Mouse (Mus musculus): ENCODE results near the gene Arpc2. TPM values are rescaled to one million over a fixed set of nuclear protein-coding genes. Genes with fewer than 3 reads are reported as not detected.

Arpc2 gene
- total and polyA plus RNA-seq, 3 experiments = 234 to 522 (median 455) TPM

- H3K27ac ChIP-seq (ENCODE audit: insufficient read depth, low read depth) = no peak overlapping the region
Measured at GRCm38 (mm10) chr1:74275015-74275414, 39.1 kb downstream of the Arpc2 start.

GRCm38 (mm10) chr1:74277041-74277440 lies 41.2 kb downstream of the Arpc2 start:
- no peaks in the 10 kb centered on the region for H3K27me3 ChIP-seq (replicated peaks)
- H3K36me3 ChIP-seq (replicated peaks in 1 of 2; ENCODE audit: control insufficient read depth in 1 of 2, insufficient read depth in 1 of 2, low read length in 1 of 2) = peaks cover 31 to 38% of the 10 kb centered on the region in 2 experiments
- no peak overlapping the region for H3K27ac ChIP-seq (ENCODE audit: insufficient read depth, low read depth)
- H3K4me3 ChIP-seq (replicated peaks in 1 of 3; ENCODE audit: low read depth in 2 of 3, low read length in 2 of 3, poor library complexity in 1 of 3) = no peak overlapping the region
- H3K4me2 ChIP-seq (ENCODE audit: insufficient read depth, low read depth, poor library complexity, severe bottlenecking) = no peak overlapping the region
- TF ChIP-seq TCF12 (IDR thresholded peaks at IDR 0.05; ENCODE audit: low read depth, low read length) = no peak
- TF ChIP-seq USF2 (conservative IDR thresholded peaks at IDR 0.05; ENCODE audit: low read depth, low read length) = no peak
- no peak for TF ChIP-seq PAX5 (IDR thresholded peaks at IDR 0.05; ENCODE audit: low read length)
- TF ChIP-seq ZNF384 (IDR thresholded peaks at IDR 0.05; ENCODE audit: low read depth, low read length) = no peak
- TF ChIP-seq NRF1 (IDR thresholded peaks at IDR 0.05; ENCODE audit: low read depth, low read length) = no peak
- no peak for TF ChIP-seq ELF1 (IDR thresholded peaks at IDR 0.05; ENCODE audit: low read depth, low read length)
- no peak for TF ChIP-seq BHLHE40 (IDR thresholded peaks at IDR 0.05; ENCODE audit: low read depth, low read length)
- no peak for TF ChIP-seq ZC3H11A (IDR thresholded peaks at IDR 0.05; ENCODE audit: low read depth, low read length)
- TF ChIP-seq HCFC1 (IDR thresholded peaks at IDR 0.05; ENCODE audit: low read depth, low read length) = no peak
- TF ChIP-seq MAZ (IDR thresholded peaks at IDR 0.05; ENCODE audit: low read depth, low read length) = no peak
- no peak for TF ChIP-seq IRF4 (IDR thresholded peaks at IDR 0.05; ENCODE audit: low read depth, low read length)
- TF ChIP-seq CTCF (conservative IDR thresholded peaks at IDR 0.05 in 1 of 2, IDR thresholded peaks at IDR 0.05 in 1 of 2; ENCODE audit: low read depth in 2 of 2, low read length in 2 of 2) = no peak
- H3K4me1 ChIP-seq (ENCODE audit: control insufficient read depth in 1 of 2, insufficient read depth in 2 of 2) = peaks cover 9 to 24% of the 10 kb centered on the region in 2 experiments
- no peak overlapping the region for H3K9ac ChIP-seq (ENCODE audit: insufficient read depth, low read depth)
- dilution Hi-C loops (cut with MboI; ENCODE audit: extremely low pct_ligation_motif_present, extremely low pct_unique_long_range_greater_than_20kb, low sequenced_read_pairs) (no loop called here), in situ Hi-C loops (cut with MboI; ENCODE audit: low pct_ligation_motif_present, low pct_unique_long_range_greater_than_20kb, low sequenced_read_pairs) (no loop called here)
- no peaks in the 10 kb centered on the region for H3K9me3 ChIP-seq (replicated peaks; ENCODE audit: low read length)
- no peaks in the 10 kb centered on the region for H3K79me2 ChIP-seq (replicated peaks; ENCODE audit: control insufficient read depth, extremely low read depth, insufficient read depth, poor library complexity, severe bottlenecking)
- DNase-seq (ENCODE audit: extremely low read depth) = no peak

More at GRCm38 (mm10) chr1:74275015-74275414, 39.1 kb downstream of the Arpc2 start:
- no peak for DNase-seq (ENCODE audit: extremely low read depth)
- Histone ChIP-seq H3K9ac (ENCODE audit: insufficient read depth, low read depth) (no peak overlapping the region), H3K79me2 (replicated peaks; ENCODE audit: control insufficient read depth, extremely low read depth, insufficient read depth, poor library complexity, severe bottlenecking) (no peaks in the 10 kb centered on the region), H3K4me3 (replicated peaks in 1 of 3; ENCODE audit: low read depth in 2 of 3, low read length in 2 of 3, poor library complexity in 1 of 3) (no peak overlapping the region), H3K4me1 (ENCODE audit: control insufficient read depth in 1 of 2, insufficient read depth in 2 of 2) (peaks cover 9 to 15% of the 10 kb centered on the region in 2 experiments), H3K27me3 (replicated peaks) (no peaks in the 10 kb centered on the region), H3K36me3 (replicated peaks in 1 of 2; ENCODE audit: control insufficient read depth in 1 of 2, insufficient read depth in 1 of 2, low read length in 1 of 2) (peaks cover 11 to 28% of the 10 kb centered on the region in 2 experiments), H3K9me3 (replicated peaks; ENCODE audit: low read length) (no peaks in the 10 kb centered on the region), H3K4me2 (ENCODE audit: insufficient read depth, low read depth, poor library complexity, severe bottlenecking) (no peak overlapping the region)
- in situ Hi-C loops (cut with MboI; ENCODE audit: low pct_ligation_motif_present, low pct_unique_long_range_greater_than_20kb, low sequenced_read_pairs) (no loop called here), dilution Hi-C loops (cut with MboI; ENCODE audit: extremely low pct_ligation_motif_present, extremely low pct_unique_long_range_greater_than_20kb, low sequenced_read_pairs) (no loop called here)
- TF ChIP-seq TBP (conservative IDR thresholded peaks at IDR 0.05; ENCODE audit: low read depth, low read length) (no peak), USF2 (conservative IDR thresholded peaks at IDR 0.05; ENCODE audit: low read depth, low read length) (no peak), ZNF384 (IDR thresholded peaks at IDR 0.05; ENCODE audit: low read depth, low read length) (no peak), SIN3A (IDR thresholded peaks at IDR 0.05; ENCODE audit: low read length) (no peak), KAT2A (IDR thresholded peaks at IDR 0.05; ENCODE audit: insufficient replicate concordance, low read length) (no peak), CTCF (conservative IDR thresholded peaks at IDR 0.05 in 1 of 2, IDR thresholded peaks at IDR 0.05 in 1 of 2; ENCODE audit: low read depth in 2 of 2, low read length in 2 of 2) (no peak), CHD2 (IDR thresholded peaks at IDR 0.05; ENCODE audit: low read length) (no peak), ELF1 (IDR thresholded peaks at IDR 0.05; ENCODE audit: low read depth, low read length) (no peak), IRF4 (IDR thresholded peaks at IDR 0.05; ENCODE audit: low read depth, low read length) (no peak), NELFE (IDR thresholded peaks at IDR 0.05; ENCODE audit: low read depth, low read length) (no peak), JUND (conservative IDR thresholded peaks at IDR 0.05; ENCODE audit: low read depth, low read length) (no peak), ETS1 (conservative IDR thresholded peaks at IDR 0.05; ENCODE audit: low read depth, low read length) (no peak), UBTF (IDR thresholded peaks at IDR 0.05; ENCODE audit: low read depth, low read length) (no peak), CHD1 (IDR thresholded peaks at IDR 0.05; ENCODE audit: low read depth, low read length) (no peak), MAX (IDR thresholded peaks at IDR 0.05; ENCODE audit: low read length) (no peak), TCF12 (IDR thresholded peaks at IDR 0.05; ENCODE audit: low read depth, low read length) (no peak), ZKSCAN1 (IDR thresholded peaks at IDR 0.05; ENCODE audit: borderline replicate concordance, low read depth, low read length) (no peak)
